Mouse (Mus musculus): Measurements from ENCODE around the gene Tmem110. TPM values are rescaled to one million over a fixed set of nuclear protein-coding genes. Genes with fewer than 3 reads are reported as not detected.
A peak's percentile ranks its signal among the peaks of the same experiment; 100 is the strongest.

Tmem110 gene
- total and polyA plus RNA-seq, 3 experiments: 11.6 to 21.0 TPM; not detected in 1

- Histone ChIP-seq H3K4me3 (ENCODE audit: control insufficient read depth in 1 of 2, insufficient read depth in 1 of 2, low read depth in 2 of 2, low read length in 2 of 2) (no peak overlapping the region), H3K79me2 (ENCODE audit: control insufficient read depth, insufficient read depth, low read length, poor library complexity) (no peaks in the 10 kb centered on the region), H3K9ac (ENCODE audit: control insufficient read depth, low read depth, low read length, poor library complexity, severe bottlenecking) (no peak overlapping the region), H3K36me3 (ENCODE audit: control insufficient read depth in 1 of 2, insufficient read depth in 2 of 2, low read length in 2 of 2) (peaks cover 2 to 8% of the 10 kb centered on the region in 2 experiments), H3K27ac (ENCODE audit: control insufficient read depth, low read depth, low read length) (no peak overlapping the region), H3K4me1 (ENCODE audit: control insufficient read depth in 1 of 2, insufficient read depth in 2 of 2, low read length in 2 of 2) (peaks cover 9 to 12% of the 10 kb centered on the region in 2 experiments), H3K27me3 (ENCODE audit: control insufficient read depth in 1 of 2, insufficient read depth in 2 of 2, low read length in 2 of 2) (no peaks in the 10 kb centered on the region), H3K9me3 (replicated peaks; ENCODE audit: insufficient read depth, low read length) (no peaks in the 10 kb centered on the region)
- no peak for TF ChIP-seq SIN3A (IDR thresholded peaks at IDR 0.05; ENCODE audit: low read length)
- no peak for TF ChIP-seq TCF12 (IDR thresholded peaks at IDR 0.05; ENCODE audit: low read depth, low read length)
- TF ChIP-seq RCOR1 (IDR thresholded peaks at IDR 0.05; ENCODE audit: low read depth, low read length): no peak
- TF ChIP-seq ZC3H11A (IDR thresholded peaks at IDR 0.05; ENCODE audit: low read depth, low read length): no peak
- no peak for TF ChIP-seq CHD1 (IDR thresholded peaks at IDR 0.05; ENCODE audit: low read depth, low read length)
- no peak for TF ChIP-seq NELFE (IDR thresholded peaks at IDR 0.05; ENCODE audit: low read depth, low read length)
- TF ChIP-seq MAX (IDR thresholded peaks at IDR 0.05; ENCODE audit: low read length): no peak
- TF ChIP-seq MEF2A (IDR thresholded peaks at IDR 0.05; ENCODE audit: extremely low read depth, insufficient replicate concordance, low read depth, low read length, poor library complexity, severe bottlenecking): no peak
- TF ChIP-seq ZMIZ1 (IDR thresholded peaks at IDR 0.05; ENCODE audit: low read depth, low read length): no peak
- no peak for TF ChIP-seq POLR2AphosphoS5 (IDR thresholded peaks at IDR 0.05; ENCODE audit: borderline replicate concordance, low read depth, low read length)
- TF ChIP-seq NRF1 (IDR thresholded peaks at IDR 0.05; ENCODE audit: insufficient read depth, low read depth, low read length, poor library complexity, severe bottlenecking): no peak
- no peak for TF ChIP-seq UBTF (IDR thresholded peaks at IDR 0.05; ENCODE audit: borderline replicate concordance, insufficient read depth, low read depth, low read length)
- DNase-seq (ENCODE audit: low read depth, low spot score): no peak
These were observed 37.0 kb downstream of the Tmem110 start for GRCm38 (mm10) chr14:30862368-30862767.

DNA sequence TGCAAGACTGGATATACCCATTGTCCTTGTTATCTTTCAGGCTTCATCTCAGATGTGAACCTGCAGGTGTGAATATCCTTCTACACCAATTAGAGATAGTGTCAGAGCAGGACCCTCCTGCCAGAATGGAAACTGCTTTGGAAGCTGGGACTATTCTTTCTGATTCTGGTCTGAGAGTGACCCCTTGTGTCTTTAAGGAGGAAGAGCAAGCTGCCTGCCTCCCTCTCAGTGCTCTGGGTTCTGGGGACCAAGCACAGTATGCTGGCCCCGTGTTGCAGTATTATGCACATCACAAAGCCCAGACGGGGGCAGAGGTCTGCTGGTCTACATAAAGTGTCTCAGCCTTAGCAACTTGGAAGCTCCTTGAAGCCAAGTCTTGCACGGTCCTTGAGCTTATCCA is 39.9 kb downstream of the Tmem110 start:
- H3K27ac ChIP-seq (ENCODE audit: control insufficient read depth, low read depth, low read length): no peak overlapping the region
- H3K79me2 ChIP-seq (ENCODE audit: control insufficient read depth, insufficient read depth, low read length, poor library complexity): no peaks in the 10 kb centered on the region
- no peak overlapping the region for H3K9ac ChIP-seq (ENCODE audit: control insufficient read depth, low read depth, low read length, poor library complexity, severe bottlenecking)
- no peaks in the 10 kb centered on the region for H3K4me1 ChIP-seq (ENCODE audit: control insufficient read depth in 1 of 2, insufficient read depth in 2 of 2, low read length in 2 of 2)
- H3K9me3 ChIP-seq (replicated peaks; ENCODE audit: insufficient read depth, low read length): no peaks in the 10 kb centered on the region
- no peaks in the 10 kb centered on the region for H3K27me3 ChIP-seq (ENCODE audit: control insufficient read depth in 1 of 2, insufficient read depth in 2 of 2, low read length in 2 of 2)
- H3K4me3 ChIP-seq (ENCODE audit: control insufficient read depth in 1 of 2, insufficient read depth in 1 of 2, low read depth in 2 of 2, low read length in 2 of 2): no peak overlapping the region
- H3K36me3 ChIP-seq (ENCODE audit: control insufficient read depth in 1 of 2, insufficient read depth in 2 of 2, low read length in 2 of 2): peaks cover 0 to 2% of the 10 kb centered on the region in 2 experiments; a peak in 2 of 4 replicates
- TF ChIP-seq ZC3H11A (IDR thresholded peaks at IDR 0.05; ENCODE audit: low read depth, low read length) (peak; percentile 46; the same call in 1 of the 2 replicates), ZNF384 (IDR thresholded peaks at IDR 0.05; ENCODE audit: low read depth, low read length) (no peak), USF2 (IDR thresholded peaks at IDR 0.05; ENCODE audit: borderline replicate concordance in 1 of 2, insufficient read depth in 1 of 2, low read depth in 1 of 2, low read length in 2 of 2) (no peak), MXI1 (IDR thresholded peaks at IDR 0.05; ENCODE audit: low read depth, low read length) (no peak), POLR2AphosphoS5 (IDR thresholded peaks at IDR 0.05; ENCODE audit: borderline replicate concordance, low read depth, low read length) (no peak), CTCF (IDR thresholded peaks at IDR 0.05 in 2 of 3, conservative IDR thresholded peaks at IDR 0.05 in 1 of 3; ENCODE audit: control insufficient read depth in 1 of 3, insufficient read depth in 1 of 3, low read depth in 2 of 3, low read length in 3 of 3, poor library complexity in 1 of 3, severe bottlenecking in 1 of 3) (peak; percentile 27 to 75 (median 62); a peak in 5 of 6 replicates), RAD21 (IDR thresholded peaks at IDR 0.05; ENCODE audit: low read depth, low read length) (peak; percentile 80), SMC3 (IDR thresholded peaks at IDR 0.05; ENCODE audit: low read depth, low read length) (peak; percentile 59), RCOR1 (IDR thresholded peaks at IDR 0.05; ENCODE audit: low read depth, low read length) (no peak), ZKSCAN1 (IDR thresholded peaks at IDR 0.05; ENCODE audit: low read depth, low read length) (0 out of 2 replicates have a peak, but pooled peaks have one; percentile 52), CHD1 (IDR thresholded peaks at IDR 0.05; ENCODE audit: low read depth, low read length) (no peak)
- DNase-seq (ENCODE audit: low read depth, low spot score): peak; percentile 52
